Mouse (Mus musculus) common myeloid progenitor, adult 5-6 weeks (primary cell): ENCODE measurements around the gene Xk. TPM values are rescaled to one million over a fixed set of nuclear protein-coding genes. Genes with fewer than 3 reads are reported as not detected.
"Not testable (repeated sequence)": the region's sequence is repeated elsewhere in the genome, so short reads cannot be mapped to it uniquely, and the experiment has no call there.

Experiments used
- ATAC-seq: replicated peaks from 2 replicates; pipeline ENCODE4 v1.8.0; 2016; ENCODE audit warnings: low read depth, mild to moderate bottlenecking, moderate TSS enrichment, inconsistent platforms; ENCODE audit not compliant: poor library complexity, severe bottlenecking
- total RNA-seq: library from RNA; stranded (forward); fragments of 200-1000, 187-1606 nt; gene quantifications from 2 replicates; pipeline ENCODE4 v1.2.3, GENCODE M21; 2017

Xk gene
- total RNA-seq, 1 experiment from 2014 or later, result 13.8 TPM

GRCm38 (mm10) chrX:9302791-9303190 lies 30.2 kb downstream of the Xk start:
- ATAC-seq, result 0 out of 2 replicates have a peak, but pooled peaks have one; percentile 29

GRCm38 (mm10) chrX:9303455-9303854 lies 30.9 kb downstream of the Xk start:
- no peak for ATAC-seq

GRCm38 (mm10) chrX:9316457-9316856 lies 43.9 kb downstream of the Xk start:
- not testable (repeated sequence) for ATAC-seq

- not testable (repeated sequence) for ATAC-seq
These were observed 55.4 kb downstream of the Xk start for GRCm38 (mm10) chrX:9327954-9328353.

- not testable (repeated sequence) for ATAC-seq
These were observed 59.9 kb downstream of the Xk start for GRCm38 (mm10) chrX:9332366-9332962.

- ATAC-seq, result peak; percentile 93
These were observed 60.5 kb downstream of the Xk start for GRCm38 (mm10) chrX:9333035-9333434.

GRCm38 (mm10) chrX:9334996-9335395 lies 62.4 kb downstream of the Xk start:
- ATAC-seq, result not testable (repeated sequence)

- not testable (repeated sequence) for ATAC-seq
These were observed 77.8 kb downstream of the Xk start, which contains the start of gene H2al1k for GRCm38 (mm10) chrX:9350327-9350726. Gene H2al1k (plus strand): TSS chrX:9350627.

Other genes with a start within 250 kb of the Xk start
- gene Fthl17e, start 239.3 kb upstream of the Xk start, total RNA-seq, result not detected in 2 replicates
- gene Fthl17f, start 209.7 kb upstream of the Xk start, total RNA-seq, result not detected in 2 replicates
- not detected in 2 replicates for gene 4930402K13Rik, start 168.2 kb upstream of the Xk start, total RNA-seq
- 0.14 TPM in 1 of 2 replicates, not detected in the other for gene Lancl3, start 72.9 kb upstream of the Xk start, total RNA-seq
- not detected in 2 replicates for gene Gm14862, start 15.9 kb upstream of the Xk start, total RNA-seq
- 2.0 TPM in 1 of 2 replicates, not detected in the other for gene H2al1m, start 11.0 kb downstream of the Xk start, total RNA-seq
- gene H2al1k, start 77.9 kb downstream of the Xk start, total RNA-seq, result 0.87 TPM in 1 of 2 replicates, not detected in the other
- gene Cybb, start 215.0 kb downstream of the Xk start, total RNA-seq, result 9.0 and 11.8 TPM in 2 replicates